Mouse (Mus musculus): Measurements from ENCODE around the gene Sdr39u1. TPM values are rescaled to one million over a fixed set of nuclear protein-coding genes. Genes with fewer than 3 reads are reported as not detected.

The Sdr39u1 gene
- 10 to 100 TPM; 73.9 to 76.0 TPM for total RNA-seq (2021)
- long read RNA-seq, experiment 1, transcript Sdr39u1-207 (5 exons, 867 nt) = minor isoform, 5 of 47 reads
- long read RNA-seq, experiment 1, transcript Sdr39u1-201 (6 exons, 1,255 nt) = major isoform, 18 of 47 reads
- long read RNA-seq, experiment 1, transcript Sdr39u1-216 (4 exons, 385 nt) = minor isoform, 5 of 47 reads
- long read RNA-seq, experiment 1, partial matches to known transcripts = 7 of 47 reads
- long read RNA-seq, experiment 1, other reads (novel, unspliced or antisense) = 6 of 47 reads
- long read RNA-seq, experiment 2, transcript Sdr39u1-201 (6 exons, 1,255 nt) = major isoform, 30 of 61 reads
- long read RNA-seq, experiment 2, transcript Sdr39u1-207 (5 exons, 867 nt) = minor isoform, 5 of 61 reads
- long read RNA-seq, experiment 2, partial matches to known transcripts = 6 of 61 reads
- long read RNA-seq, experiment 2, other reads (novel, unspliced or antisense) = 9 of 61 reads

DNA sequence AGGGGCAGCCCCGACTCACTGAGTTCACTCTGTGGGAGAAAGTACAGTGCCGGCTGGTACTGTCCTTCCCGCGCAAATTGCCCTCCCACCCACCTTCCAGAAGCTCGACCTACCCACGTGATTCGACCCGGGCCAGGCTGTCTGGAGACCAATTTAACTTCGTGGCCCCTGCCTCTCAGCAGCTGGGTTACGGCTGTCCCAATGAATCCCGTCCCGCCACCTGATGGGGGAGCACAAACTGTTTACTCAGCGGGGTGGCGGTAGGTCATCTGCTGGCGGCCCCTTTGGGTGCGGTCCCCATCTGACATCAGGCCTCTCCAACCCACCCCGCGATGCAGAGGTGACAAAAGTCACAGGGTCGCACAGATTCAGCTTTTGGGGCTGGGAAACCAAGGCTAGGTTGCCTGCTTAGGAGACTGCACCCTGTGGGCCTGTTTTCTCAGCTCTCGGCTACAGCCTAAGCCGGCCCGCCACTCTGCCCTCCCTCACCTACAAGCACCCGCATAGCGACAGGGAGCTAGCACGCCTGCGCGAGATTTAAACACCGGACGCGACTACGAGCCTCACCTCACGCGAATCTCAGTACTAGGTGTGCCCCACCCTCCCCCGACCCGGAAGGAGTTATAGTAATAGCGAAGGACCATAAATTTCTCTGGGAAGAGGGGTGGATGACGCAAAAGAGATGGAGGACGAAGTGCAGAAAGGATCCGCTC, at the start of gene Sdr39u1:
Sdr39u1 (minus strand) TSS at position 593 of the 713 bp plus-strand sequence.
- DNase-seq (ENCODE audit: low spot score in 2 of 2) = peak; percentile 78 to 88

DNA sequence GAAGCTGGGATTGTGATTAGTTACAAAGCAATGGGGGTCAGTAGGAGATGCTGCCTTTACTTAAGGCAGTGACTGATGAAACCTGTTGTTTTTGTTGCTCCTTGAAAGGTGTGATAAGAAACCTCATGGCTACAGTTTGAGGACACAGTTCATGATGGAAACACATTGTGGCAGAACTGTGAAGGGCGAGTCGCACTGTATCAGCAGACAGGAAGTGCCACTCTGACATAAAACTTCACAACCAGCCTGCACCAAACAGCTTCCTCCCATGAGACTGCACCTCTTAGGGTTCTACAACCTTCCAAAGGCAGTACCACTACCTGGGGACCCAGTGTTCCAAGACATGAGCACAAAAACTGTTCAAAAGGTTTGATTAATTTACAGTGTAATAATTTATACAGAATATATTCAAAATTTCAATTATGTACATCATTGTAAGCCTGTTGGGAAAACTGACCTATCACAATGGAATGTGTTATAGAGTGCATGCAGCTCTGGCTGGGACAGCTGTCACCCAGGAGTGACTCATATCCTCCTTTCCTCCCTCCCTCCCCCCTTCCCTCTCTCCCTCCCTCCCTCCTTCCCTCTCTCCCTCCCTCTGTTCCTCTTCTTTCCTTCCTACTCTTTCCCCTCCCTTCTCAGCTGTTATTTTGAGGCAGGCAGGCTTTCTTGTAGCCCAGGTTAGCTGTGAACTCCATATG, 46.3 kb upstream of the Sdr39u1 start:
- DNase-seq (ENCODE audit: low spot score in 2 of 2) = no peak

DNA sequence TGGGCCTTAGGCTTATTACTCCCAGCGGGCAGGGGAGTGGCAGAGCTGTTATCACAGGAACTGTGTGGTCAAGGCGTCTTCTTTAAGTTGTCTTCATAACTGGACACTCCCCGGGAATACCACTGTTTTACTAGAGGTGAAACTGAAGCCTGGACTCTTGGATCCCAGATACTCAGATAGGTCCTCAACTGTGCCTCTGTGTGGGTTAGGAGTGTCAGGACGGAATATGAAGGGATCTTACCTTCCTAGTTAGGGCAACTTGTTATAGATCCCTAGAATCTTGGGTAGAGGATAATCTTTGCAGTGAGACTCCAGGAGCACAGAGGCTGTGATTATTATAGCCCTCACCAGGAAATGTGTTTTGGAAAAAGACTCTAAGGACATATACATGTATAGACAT, 44.5 kb upstream of the Sdr39u1 start, which contains the start of gene Cma1:
Cma1 (minus strand) TSS at position 101 of the 400 bp plus-strand sequence.
- no peak for DNase-seq (ENCODE audit: low spot score in 2 of 2)

DNA sequence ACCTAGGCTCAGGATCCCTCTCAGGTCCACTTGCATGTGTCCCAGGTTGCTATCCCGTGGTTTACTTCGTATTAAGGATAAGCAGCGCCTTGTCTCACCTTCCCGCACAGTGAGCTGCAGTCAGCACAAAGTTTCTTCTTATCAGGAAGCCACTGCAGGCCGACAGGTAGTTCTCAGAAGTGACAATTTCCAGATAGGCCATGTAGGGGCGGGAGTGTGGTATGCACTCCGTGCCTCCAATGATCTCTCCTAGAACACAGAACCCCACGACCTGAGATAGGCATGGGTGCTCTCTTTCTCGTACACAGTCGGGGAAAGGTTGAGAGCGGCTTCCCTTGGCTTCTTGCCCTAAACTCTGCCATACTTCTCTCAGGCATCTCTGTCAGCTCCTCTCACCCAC, 43.5 kb upstream of the Sdr39u1 start:
- DNase-seq (ENCODE audit: low spot score in 2 of 2) = no peak

DNA sequence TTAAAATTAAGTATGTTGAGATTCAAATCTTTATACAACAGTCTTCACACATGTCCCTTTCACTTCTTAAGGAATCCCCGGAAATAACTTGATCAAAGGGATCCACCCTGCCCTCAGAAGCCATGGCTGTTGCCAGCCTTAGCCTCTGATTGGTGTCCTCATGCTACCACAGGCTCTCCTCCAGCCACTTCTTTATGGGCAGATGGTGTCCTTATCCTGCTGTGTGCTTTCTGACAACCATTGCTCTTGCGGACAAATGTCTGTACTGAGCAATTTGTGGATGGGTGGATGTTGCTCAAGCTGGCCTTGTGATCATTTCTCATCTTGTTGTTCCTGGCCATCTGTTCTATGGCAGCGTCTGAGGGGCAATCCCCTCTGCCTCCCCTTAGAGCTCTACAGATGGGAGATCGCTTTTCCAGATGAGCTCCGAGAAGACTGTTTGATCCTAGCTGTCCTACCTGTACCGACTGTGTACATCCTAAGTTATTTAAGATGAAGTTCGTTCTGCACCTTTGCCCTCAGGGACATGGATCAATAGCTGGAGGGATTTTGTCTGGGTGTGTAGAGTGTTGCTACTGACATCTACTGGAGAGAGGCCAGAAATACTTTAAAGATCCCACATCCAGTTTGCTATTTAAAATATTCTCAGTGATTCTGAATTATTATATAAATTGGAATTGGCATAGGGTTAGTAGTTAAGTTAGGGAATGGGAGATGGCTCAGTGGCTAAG, 40.1 kb upstream of the Sdr39u1 start:
- DNase-seq (ENCODE audit: low spot score in 2 of 2) = peak in 1 of 2 experiments; percentile 4

DNA sequence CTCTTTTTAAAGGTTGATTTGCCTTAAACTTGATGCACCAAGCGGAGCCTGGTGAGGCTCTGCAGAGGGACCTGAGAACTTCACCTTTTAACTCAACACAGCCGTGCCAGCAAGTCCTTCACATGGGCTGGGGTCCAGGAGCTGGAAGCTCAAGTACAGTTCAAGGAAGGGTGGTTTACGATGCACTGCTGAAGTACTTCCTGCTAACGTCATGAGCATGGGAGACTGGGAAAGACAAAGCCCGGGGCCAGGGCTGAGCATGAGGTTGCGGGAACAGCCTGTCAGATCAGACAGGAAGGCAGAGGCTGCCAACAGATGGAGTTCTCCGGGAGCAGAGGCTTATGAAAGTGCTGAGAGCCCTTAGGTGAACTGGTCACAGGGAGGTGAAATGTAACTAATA, 33.5 kb upstream of the Sdr39u1 start:
- DNase-seq (ENCODE audit: low spot score in 2 of 2) = no peak

DNA sequence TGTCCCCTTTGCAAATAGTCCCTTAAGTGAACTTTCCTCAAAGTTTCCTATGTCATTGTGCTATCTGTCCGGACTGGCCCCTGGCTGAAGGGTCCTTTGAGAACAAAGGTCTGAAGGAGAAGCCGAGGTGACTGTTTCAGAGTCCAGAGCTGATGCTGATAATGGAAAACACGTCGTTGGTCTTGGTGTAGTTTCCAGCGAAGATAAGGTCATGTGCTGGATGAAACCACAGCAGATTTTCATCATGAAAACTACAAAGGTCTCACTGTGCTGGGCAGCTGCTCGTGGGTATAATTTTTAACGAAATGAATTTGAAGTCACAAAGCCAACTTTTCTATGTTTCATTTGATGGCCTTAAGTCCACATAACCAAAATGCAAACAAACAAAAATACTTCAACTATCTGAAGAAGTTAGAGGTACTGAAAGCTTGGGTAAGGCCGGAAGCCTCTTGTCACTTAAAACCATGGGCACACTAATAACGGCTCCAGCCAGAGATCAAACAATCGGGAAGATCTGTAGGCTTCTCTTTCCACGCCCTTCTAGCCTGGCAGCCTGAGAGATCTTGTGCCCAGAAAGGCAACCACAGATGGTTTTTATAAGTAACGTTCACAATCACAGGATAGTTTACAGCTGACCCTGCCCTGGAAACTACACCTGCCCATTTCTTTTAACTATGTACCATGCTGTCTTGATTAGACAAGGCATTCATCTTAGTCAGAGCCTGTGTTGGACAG, 29.3 kb upstream of the Sdr39u1 start:
- no peak for DNase-seq (ENCODE audit: low spot score in 2 of 2)

DNA sequence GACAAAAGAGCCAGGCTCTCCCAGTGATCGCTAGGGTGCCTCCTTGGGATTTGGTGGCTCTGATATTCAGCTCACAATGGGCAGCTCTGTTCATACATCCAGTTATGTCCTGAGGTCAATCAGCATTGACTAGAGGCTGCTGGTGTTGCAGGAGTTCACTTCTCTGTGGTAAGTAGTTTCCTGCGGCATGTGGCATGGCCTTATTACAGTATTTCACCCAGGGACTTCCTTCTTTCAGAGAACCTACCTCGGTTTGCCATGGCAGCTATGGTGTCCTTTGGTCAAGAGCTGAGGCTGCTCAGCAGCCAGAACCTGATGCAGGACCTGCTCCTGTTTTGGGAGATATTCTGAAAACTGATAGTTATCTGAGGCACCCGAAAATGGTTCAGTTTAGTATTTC, 26.8 kb upstream of the Sdr39u1 start:
- DNase-seq (ENCODE audit: low spot score in 2 of 2) = no peak

DNA sequence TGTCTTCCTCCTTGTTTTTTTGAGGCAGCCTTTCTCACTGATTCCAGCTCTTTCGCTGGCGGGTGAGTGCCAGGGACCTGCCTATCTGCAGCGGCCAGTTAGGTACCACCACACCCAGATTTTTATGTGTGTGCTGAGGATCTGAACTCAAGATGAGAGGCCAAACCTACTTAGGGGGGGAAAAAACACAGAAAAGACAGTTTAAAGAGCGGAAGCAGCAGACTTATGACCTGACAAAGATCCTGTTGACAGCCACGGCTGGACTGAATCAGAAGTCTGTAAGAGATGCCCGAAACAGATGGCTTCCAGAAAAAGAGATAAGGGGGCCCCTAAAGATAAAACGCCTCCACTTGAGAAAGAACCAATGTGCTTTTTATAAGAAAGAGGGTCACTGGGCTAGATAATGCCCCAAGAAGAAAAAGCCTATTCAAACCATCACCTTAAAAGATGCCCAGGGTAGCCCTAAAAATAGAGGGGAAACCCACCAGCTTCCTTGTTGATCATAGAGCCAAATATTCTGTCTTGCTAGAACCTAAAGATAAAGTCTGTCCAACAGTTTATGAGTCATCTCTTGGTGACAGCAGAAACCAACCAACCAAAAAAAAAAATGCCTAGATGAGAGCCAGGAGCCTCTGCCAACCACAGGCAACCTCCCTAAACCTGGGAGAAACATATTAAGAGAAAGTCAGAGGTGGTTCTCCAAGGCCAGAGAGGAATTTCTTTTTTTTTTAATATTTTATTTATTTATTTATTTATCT, 22.6 kb upstream of the Sdr39u1 start:
- DNase-seq (ENCODE audit: low spot score in 2 of 2) = no peak

DNA sequence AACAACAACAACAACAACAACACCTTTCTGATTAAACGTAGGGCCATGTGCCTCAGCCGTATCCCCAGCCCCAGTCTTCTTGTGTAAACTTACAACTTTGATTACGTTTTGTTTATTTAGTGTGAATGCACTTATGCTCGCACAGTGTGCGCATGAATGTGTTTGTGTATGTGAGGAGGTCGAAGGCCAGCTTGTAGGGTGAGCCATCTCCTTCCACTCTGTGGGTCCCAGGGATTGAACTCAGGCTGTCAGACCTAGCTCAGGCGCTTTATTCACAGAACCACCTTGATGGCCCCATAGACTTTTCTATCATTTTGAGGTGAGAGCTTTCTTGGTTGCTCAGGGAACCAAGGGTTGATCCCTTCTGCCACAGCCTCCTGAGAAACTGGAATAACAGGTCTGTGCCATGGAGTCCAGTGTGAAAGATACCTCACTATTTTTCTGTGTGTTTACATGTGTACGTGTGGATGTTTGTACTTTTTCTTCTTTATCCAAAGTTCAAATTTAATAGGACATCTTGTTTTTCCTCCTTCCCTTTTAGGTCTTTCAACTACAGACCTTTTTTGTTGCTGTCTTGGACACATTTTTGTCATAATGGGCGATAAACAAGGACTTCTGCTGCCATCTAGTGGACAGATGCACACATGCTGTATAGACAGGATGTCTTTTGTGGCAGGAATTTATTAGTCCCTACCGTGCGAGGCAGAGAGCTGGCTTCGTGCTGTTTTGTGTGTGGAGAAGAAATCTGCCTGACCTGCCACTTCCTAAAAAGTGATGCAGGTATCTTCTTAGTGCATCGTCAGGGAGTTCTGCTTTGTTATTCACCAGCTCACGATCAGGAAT, 18.4 kb upstream of the Sdr39u1 start:
- peak; percentile 71 to 90 for DNase-seq (ENCODE audit: low spot score in 2 of 2)

DNA sequence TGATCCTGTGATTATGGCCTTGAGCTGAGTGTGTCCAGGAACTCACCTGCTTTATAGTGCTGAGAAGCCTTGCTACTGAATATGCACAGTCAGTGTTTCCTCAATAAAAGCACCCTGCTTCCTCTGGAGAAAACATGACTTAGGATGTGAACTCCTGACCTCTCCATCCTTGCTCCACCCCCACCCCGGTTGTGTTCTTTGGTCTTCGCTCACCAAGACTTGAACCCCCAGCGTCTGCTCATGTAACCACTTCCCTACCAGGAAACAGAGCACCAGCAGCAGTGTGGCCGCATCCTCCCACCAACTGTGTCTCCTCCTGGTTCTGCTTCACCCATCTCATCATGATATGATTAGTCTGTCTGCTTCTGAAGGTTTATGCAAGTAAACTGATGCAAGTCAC, 13.3 kb upstream of the Sdr39u1 start:
- no peak for DNase-seq (ENCODE audit: low spot score in 2 of 2)

DNA sequence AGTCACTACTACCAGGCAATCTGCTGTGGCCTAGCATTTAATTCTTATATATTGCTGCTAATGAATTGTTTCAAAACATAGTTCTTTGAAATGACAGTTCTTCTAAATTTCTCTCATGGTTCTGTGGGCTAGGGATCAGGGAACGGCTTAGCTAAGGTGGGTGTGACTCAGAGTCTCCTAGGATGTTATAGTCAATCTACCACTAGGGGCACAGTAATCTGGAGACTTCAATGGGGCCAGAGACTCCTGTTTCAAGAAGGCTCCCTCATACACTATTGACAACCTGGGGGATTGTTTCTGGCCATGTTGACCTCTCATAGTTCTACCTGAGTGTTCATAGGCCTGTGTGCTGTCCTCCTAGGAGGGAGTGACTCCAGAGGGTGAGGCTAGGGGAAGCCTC, 5.4 kb upstream of the Sdr39u1 start:
- DNase-seq (ENCODE audit: low spot score in 2 of 2) = no peak

DNA sequence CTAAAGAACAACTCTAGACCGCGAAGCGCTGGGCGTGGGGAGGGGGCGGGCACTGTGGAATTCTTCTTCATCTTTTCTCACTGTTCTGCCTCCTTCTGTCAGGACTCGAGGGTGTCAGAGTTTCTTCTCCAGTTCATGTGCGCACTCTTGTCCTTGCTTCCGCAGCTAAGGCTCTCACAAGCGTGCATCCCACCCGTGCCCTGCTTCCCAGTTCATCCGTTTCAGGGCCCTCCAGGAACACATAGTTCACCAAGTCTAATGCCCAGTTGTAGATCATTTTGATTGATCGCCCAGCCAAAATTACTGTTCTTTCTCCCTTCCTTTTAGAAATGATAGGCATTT, 292 bp upstream of the Sdr39u1 start:
- no peak for DNase-seq (ENCODE audit: low spot score in 2 of 2)

DNA sequence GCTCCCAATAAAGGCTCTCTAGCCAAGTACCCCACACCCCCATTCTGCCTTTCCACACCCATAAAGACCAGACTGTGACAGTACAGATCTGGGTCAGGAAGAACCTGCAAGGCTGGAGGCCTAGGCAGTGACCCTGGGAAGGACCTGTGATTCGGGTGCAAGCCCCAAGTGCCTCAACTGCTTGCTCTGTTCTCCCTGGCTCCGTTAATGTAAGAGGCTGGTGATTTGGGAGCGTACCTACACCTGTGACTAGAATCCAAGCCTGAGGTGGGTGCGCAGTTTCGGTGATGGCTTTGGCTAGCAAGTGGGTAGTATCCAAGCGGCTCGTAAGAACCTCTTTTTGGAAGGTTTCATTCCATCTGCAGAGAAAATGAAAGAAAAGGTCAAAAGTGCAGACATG, 1.1 kb downstream of the Sdr39u1 start:
- DNase-seq (ENCODE audit: low spot score in 2 of 2) = no peak

DNA sequence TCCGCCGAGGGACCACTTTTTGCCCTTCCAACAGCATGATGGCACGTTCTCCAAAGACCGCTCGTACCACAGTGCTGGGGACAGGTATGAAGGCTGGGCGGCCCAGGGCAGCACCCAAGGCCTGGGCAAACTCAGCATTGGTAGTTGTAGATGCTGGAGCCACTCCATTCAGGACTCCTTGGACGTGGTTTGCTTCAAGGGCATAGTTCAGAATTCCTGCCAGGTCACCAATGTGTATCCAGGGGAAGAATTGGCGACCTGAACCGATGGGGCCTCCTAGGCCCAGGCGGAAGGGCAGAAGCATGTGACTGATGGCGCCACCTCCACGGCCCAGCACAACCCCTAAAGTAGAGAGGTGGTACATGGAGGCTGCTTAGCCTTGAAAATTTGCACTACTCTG, 2.4 kb downstream of the Sdr39u1 start:
- no peak for DNase-seq (ENCODE audit: low spot score in 2 of 2)

DNA sequence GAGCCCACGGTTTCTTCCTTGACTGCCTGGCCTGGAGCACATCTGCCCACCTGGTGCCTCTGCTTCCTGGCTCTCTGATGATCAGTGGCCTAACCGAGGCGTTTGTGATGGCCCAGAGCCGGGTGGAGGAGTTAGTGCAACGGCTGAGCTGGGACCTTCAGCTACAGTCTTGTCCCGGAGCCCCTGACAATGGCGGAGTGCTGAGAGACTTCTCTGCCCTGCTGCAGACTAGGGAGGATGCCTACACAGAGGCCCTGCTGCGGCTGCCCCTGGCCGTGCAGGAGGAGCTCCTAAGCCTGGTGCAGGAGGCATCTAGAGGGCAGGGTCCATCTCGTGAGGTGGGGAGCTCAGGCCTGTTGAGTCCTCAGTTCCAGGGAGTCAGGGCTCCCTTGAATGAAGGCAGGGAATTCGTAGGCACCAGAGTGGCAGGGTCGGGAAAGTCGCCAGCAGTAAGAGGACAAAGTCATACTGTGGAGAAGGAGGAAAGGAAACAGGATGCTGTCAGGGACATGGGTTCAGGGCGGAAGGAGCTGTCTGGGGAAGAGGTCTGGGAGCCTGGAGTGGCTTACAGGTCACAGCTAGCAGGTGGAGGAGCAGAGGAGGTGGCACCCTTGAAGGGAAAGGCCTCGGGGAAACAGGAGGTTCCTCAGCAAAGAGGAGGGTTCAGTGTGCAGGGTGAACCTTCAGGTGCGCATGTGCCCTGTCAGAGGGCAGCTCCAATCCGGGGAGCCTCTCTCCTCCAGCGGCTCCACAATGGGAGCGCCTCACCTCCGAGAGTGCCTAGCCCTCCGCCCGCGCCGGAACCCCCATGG, 13.3 kb downstream of the Sdr39u1 start:
- no peak for DNase-seq (ENCODE audit: low spot score in 2 of 2)

DNA sequence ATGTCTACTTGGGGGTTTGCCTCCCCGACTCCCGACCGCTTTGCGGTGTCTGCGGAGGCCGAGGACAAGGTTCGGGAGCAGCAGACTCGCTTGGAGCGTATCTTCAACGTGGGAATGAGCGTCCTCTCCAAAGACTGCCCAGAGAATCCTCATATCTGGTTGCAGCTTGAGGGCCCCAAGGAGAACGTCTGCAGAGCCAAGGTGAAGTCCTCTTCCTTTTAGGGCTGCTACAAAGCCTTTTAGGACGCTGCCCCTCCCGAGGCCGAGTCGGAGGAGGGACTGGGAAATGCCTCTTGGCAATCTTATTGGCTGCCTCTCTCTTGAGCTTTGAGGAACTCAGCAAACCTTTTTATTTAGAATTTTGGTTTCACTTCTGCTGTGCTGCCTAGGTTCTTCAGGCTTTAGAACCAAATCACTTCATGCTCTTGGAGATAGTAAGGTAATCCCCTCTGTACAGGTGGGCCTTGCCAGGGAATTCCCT, 14.3 kb downstream of the Sdr39u1 start:
- DNase-seq (ENCODE audit: low spot score in 2 of 2) = peak in 1 of 2 experiments; percentile 29

Data from layer of hippocampus, postnatal 14 days (tissue).